Mouse (Mus musculus): ENCODE data around the gene Vti1a. TPM values are rescaled to one million over a fixed set of nuclear protein-coding genes. Genes with fewer than 3 reads are reported as not detected.

Gene Vti1a
- polyA plus RNA-seq, 1 experiment from 2014 or later = 29.8 TPM

DNA sequence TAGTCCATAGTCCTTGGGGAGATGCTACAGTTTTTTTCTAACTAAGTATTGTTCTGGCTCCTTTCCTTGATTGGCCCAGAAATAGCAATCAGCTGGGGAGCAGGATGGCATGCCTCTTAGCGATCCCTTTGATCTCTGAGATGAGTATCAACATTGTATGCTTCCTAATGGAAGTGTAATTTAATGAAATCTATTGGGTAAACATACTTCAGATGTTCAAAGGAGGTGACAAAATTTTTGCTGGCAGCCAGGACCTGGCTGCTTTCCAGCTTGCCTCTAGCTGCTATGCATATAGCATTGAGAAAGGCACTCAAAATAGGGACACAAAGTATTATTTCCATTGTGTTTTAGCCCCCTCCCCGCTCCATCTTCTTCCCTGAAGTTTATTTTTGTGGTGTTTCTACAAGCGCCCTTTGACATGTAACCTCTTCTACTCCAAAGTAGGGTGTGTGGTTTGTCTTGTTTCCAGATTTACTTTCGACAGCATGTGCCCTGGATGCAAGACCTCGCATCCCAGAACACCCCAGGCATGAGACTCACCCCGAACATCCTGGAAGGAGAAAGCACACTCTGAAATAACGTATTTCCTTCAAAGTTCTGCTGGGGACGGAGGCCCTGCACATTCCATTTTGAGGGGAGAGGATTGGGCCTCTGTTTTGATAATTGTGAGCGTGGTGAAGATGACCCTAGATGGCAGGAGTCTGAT is 34.7 kb downstream of the Vti1a start:
- H3K27ac ChIP-seq = no peak overlapping the region

GRCm38 (mm10) chr19:55362606-55363005 is 46.5 kb downstream of the Vti1a start:
- Histone ChIP-seq H3K27ac (no peak overlapping the region), H3K4me3 (no peak overlapping the region), H3K9me3 (replicated peaks) (no peaks in the 10 kb centered on the region), H3K27me3 (ENCODE audit: low read depth, poor library complexity, severe bottlenecking) (no peaks in the 10 kb centered on the region), H3K4me1 (peaks cover 3% of the 10 kb centered on the region; the same call in 1 of the 2 replicates), H3K36me3 (no peaks in the 10 kb centered on the region)
- WGBS = 92% methylated on average over 9 of the region's 9 CpGs
- no peak for DNase-seq (ENCODE audit: low spot score)

More for the DNA sequence above, 34.7 kb downstream of the Vti1a start:
- DNase-seq (ENCODE audit: low spot score) = no peak
- Histone ChIP-seq H3K4me1 (no peaks in the 10 kb centered on the region), H3K27me3 (ENCODE audit: low read depth, poor library complexity, severe bottlenecking) (no peaks in the 10 kb centered on the region), H3K36me3 (no peaks in the 10 kb centered on the region), H3K4me3 (no peak overlapping the region), H3K9me3 (replicated peaks) (no peaks in the 10 kb centered on the region)
- WGBS = 82% methylated on average over 9 of the region's 9 CpGs

- DNase-seq (ENCODE audit: low spot score) = no peak
- Histone ChIP-seq H3K9me3 (replicated peaks) (no peaks in the 10 kb centered on the region), H3K36me3 (no peaks in the 10 kb centered on the region), H3K27me3 (ENCODE audit: low read depth, poor library complexity, severe bottlenecking) (no peaks in the 10 kb centered on the region), H3K4me1 (no peaks in the 10 kb centered on the region), H3K27ac (no peak overlapping the region), H3K4me3 (no peak overlapping the region)
- 85% methylated on average over 3 of the region's 3 CpGs for WGBS
Measured at GRCm38 (mm10) chr19:55369691-55370090, 53.6 kb downstream of the Vti1a start.

- 77% methylated on average over 6 of the region's 6 CpGs for WGBS
- no peak for DNase-seq (ENCODE audit: low spot score)
- Histone ChIP-seq H3K9me3 (replicated peaks) (no peaks in the 10 kb centered on the region), H3K4me1 (peaks cover 16% of the 10 kb centered on the region), H3K36me3 (no peaks in the 10 kb centered on the region), H3K27me3 (ENCODE audit: low read depth, poor library complexity, severe bottlenecking) (no peaks in the 10 kb centered on the region), H3K4me3 (no peak overlapping the region), H3K27ac (no peak overlapping the region)
Measured at GRCm38 (mm10) chr19:55376331-55376730, 60.2 kb downstream of the Vti1a start.

GRCm38 (mm10) chr19:55377465-55377864 is 61.4 kb downstream of the Vti1a start:
- peaks cover 22% of the 10 kb centered on the region for H3K4me1 ChIP-seq
- H3K27ac ChIP-seq = no peak overlapping the region
- 93% methylated on average over 4 of the region's 4 CpGs for WGBS
- no peak for DNase-seq (ENCODE audit: low spot score)
- no peaks in the 10 kb centered on the region for H3K9me3 ChIP-seq (replicated peaks)
- no peaks in the 10 kb centered on the region for H3K36me3 ChIP-seq
- no peaks in the 10 kb centered on the region for H3K27me3 ChIP-seq (ENCODE audit: low read depth, poor library complexity, severe bottlenecking)
- no peak overlapping the region for H3K4me3 ChIP-seq

DNA sequence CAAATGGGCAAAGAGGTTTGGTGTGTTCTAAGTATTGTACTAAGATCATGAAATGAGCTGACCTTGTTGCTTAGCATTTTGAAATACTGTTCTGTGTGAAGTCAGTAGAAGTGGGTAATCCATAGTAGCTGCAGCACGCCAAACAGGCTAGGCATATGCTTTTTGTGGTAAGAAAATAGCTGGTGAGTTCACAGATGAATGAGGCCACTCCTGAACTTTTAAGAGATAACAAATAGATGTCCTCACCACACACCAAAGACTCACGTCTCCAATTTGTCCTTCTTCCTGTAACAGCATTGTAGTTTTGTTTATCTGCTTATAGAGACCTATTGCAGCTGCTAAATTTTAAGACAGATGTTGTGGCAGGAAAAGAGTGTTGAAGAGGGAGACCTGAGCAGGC is 62.8 kb downstream of the Vti1a start:
- H3K36me3 ChIP-seq = no peaks in the 10 kb centered on the region
- WGBS = 64% methylated on average over 2 of the region's 2 CpGs
- H3K4me1 ChIP-seq = peaks cover 22% of the 10 kb centered on the region
- DNase-seq (ENCODE audit: low spot score) = no peak
- no peaks in the 10 kb centered on the region for H3K9me3 ChIP-seq (replicated peaks)
- no peak overlapping the region for H3K4me3 ChIP-seq
- no peak overlapping the region for H3K27ac ChIP-seq
- no peaks in the 10 kb centered on the region for H3K27me3 ChIP-seq (ENCODE audit: low read depth, poor library complexity, severe bottlenecking)

DNA sequence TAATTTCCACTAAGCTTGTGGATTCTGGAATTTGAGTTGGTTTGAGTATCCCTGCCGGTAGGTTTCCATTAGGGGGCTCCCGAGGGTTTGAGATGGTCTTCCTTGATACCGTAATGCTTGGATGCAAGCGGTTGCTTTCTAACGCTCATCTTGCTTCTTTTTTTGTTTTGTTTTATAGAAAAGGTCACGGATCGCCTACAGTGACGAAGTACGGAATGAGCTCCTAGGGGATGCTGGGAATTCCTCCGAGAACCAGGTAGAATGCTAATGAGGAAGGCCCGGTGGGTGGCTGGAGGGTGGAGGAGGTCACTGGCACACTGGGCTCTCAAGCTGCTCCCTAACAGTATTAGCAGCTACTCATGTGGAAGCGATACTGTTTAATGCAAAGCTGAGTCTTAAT is 64.7 kb downstream of the Vti1a start:
- peaks cover 22% of the 10 kb centered on the region for H3K4me1 ChIP-seq
- H3K4me3 ChIP-seq = no peak overlapping the region
- H3K27me3 ChIP-seq (ENCODE audit: low read depth, poor library complexity, severe bottlenecking) = no peaks in the 10 kb centered on the region
- H3K27ac ChIP-seq = 0 out of 2 replicates have a peak overlapping the region, but pooled peaks have one; percentile 15
- DNase-seq (ENCODE audit: low spot score) = no peak
- no peaks in the 10 kb centered on the region for H3K9me3 ChIP-seq (replicated peaks)
- 21% methylated on average over 12 of the region's 12 CpGs for WGBS
- no peaks in the 10 kb centered on the region for H3K36me3 ChIP-seq

- no peaks in the 10 kb centered on the region for H3K9me3 ChIP-seq (replicated peaks)
- 88% methylated on average over 7 of the region's 7 CpGs for WGBS
- peaks cover 19% of the 10 kb centered on the region for H3K4me1 ChIP-seq
- no peak for DNase-seq (ENCODE audit: low spot score)
- no peaks in the 10 kb centered on the region for H3K27me3 ChIP-seq (ENCODE audit: low read depth, poor library complexity, severe bottlenecking)
- H3K4me3 ChIP-seq = no peak overlapping the region
- no peaks in the 10 kb centered on the region for H3K36me3 ChIP-seq
- H3K27ac ChIP-seq = no peak overlapping the region
Measured at GRCm38 (mm10) chr19:55381343-55381742, 65.2 kb downstream of the Vti1a start.

DNA sequence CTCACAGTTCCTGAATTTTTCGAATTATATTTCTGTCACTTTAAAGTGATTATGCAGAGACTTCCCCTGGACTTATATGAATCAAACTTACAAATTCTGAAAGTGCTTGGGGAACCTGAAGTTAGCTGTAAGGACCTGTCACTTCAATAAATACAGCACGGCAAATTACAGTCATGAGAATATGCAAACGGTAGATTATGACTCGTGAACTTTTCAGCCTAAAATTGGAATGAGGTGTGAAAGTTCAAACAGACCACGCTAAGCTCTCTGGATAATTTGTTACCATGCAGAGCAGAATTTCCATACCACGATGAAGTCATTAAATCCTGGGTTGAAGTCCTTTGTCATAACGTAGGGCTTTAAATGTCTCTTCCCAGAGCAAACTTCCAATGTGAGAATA is 66.7 kb downstream of the Vti1a start:
- Histone ChIP-seq H3K4me1 (peaks cover 19% of the 10 kb centered on the region), H3K27ac (no peak overlapping the region), H3K27me3 (ENCODE audit: low read depth, poor library complexity, severe bottlenecking) (no peaks in the 10 kb centered on the region), H3K36me3 (no peaks in the 10 kb centered on the region), H3K4me3 (no peak overlapping the region), H3K9me3 (replicated peaks) (no peaks in the 10 kb centered on the region)
- 87% methylated on average over 7 of the region's 7 CpGs for WGBS
- DNase-seq (ENCODE audit: low spot score) = no peak

DNA sequence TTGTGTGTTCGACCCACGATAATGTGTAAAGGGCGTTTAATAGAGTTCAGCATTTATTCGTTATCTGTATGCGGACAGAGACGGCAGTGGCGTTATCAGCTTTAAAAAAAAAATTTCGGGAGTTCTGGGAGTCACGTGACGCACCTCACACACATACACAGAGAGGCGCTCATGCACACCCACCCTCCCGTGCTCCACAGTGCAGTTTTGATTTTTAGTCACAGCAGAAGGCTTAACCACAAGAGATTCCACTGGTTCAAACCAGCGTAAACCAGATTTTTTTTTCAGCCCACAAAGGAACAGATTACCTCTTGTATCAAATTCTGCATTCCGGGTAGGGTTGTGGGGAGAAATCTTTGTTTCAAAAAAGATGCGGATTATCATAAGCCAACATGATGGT is 68.5 kb downstream of the Vti1a start:
- H3K27ac ChIP-seq = no peak overlapping the region
- no peaks in the 10 kb centered on the region for H3K27me3 ChIP-seq (ENCODE audit: low read depth, poor library complexity, severe bottlenecking)
- H3K4me1 ChIP-seq = peaks cover 21% of the 10 kb centered on the region
- no peak overlapping the region for H3K4me3 ChIP-seq
- no peaks in the 10 kb centered on the region for H3K36me3 ChIP-seq
- WGBS = 93% methylated on average over 15 of the region's 15 CpGs
- H3K9me3 ChIP-seq (replicated peaks) = no peaks in the 10 kb centered on the region
- no peak for DNase-seq (ENCODE audit: low spot score)

- no peak for DNase-seq (ENCODE audit: low spot score)
- no peak overlapping the region for H3K27ac ChIP-seq
- H3K36me3 ChIP-seq = no peaks in the 10 kb centered on the region
- H3K27me3 ChIP-seq (ENCODE audit: low read depth, poor library complexity, severe bottlenecking) = no peaks in the 10 kb centered on the region
- WGBS = 52% methylated on average over 10 of the region's 10 CpGs
- H3K4me1 ChIP-seq = peaks cover 8% of the 10 kb centered on the region; the same call in 1 of the 2 replicates
- H3K4me3 ChIP-seq = no peak overlapping the region
- no peaks in the 10 kb centered on the region for H3K9me3 ChIP-seq (replicated peaks)
Measured at GRCm38 (mm10) chr19:55389019-55389418, 72.9 kb downstream of the Vti1a start.

DNA sequence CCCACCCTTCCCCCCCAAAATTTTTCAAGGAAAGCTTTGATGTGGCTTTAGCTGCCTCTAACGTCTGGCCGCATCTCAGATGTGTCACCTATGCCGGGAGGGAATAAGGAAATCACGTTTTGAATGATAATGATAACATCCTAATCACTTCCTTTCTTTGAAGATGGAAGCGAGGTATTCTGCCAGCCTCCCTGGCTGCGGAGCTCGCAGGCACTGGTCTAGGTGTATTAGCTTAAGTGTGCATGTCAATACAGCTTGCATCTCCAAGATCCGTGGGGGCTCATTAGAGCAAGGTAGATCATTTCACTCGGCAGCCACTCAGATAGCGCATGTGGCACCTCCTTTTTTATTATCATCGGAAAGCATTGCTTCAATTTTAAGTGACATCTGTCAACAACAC is 74.2 kb downstream of the Vti1a start:
- Histone ChIP-seq H3K9me3 (replicated peaks) (no peaks in the 10 kb centered on the region), H3K4me1 (peaks cover 8% of the 10 kb centered on the region; the same call in 1 of the 2 replicates), H3K27me3 (ENCODE audit: low read depth, poor library complexity, severe bottlenecking) (no peaks in the 10 kb centered on the region), H3K4me3 (no peak overlapping the region), H3K36me3 (no peaks in the 10 kb centered on the region), H3K27ac (no peak overlapping the region)
- no peak for DNase-seq (ENCODE audit: low spot score)
- WGBS = 67% methylated on average over 11 of the region's 11 CpGs

DNA sequence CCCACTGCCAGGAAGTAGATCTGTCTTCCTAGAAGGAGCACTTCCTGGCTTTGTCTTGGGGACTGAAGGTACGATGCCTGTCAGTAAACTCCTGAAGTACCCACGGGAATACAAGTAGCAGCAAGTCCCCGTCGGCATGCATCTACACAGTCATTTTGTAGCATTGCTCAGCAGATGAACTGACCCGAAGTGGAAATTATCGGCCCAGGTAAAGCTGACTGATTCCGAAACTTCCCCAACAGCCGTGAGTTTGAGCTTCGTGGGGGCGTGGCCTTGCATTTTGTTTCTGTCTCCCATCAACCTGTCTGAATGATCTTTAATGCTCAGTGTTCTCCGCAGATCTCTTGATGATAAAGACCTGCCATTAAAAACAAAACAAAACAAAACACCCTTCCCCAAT is 85.5 kb downstream of the Vti1a start:
- 85% methylated on average over 11 of the region's 11 CpGs for WGBS
- DNase-seq (ENCODE audit: low spot score) = no peak
- no peaks in the 10 kb centered on the region for H3K36me3 ChIP-seq

DNA sequence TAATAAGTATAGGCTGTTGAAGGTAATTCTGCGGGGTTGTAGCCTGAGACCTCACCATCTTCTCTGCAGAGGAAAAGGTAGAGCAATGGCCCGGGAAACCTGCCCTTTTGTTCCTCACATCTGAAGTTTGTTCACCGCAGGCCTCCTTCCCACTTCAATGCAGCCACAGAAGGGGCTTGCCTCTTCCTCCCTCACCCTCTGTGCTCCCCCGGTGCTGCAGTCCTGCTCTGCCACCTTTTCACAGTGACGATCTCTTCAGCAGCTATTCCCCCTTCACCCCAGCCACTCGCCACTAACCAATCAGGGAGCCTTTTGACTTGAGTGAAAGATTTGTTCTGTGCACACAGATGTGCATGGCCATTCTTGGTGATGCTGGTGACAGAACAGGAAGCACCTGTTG is 92.4 kb downstream of the Vti1a start:
- no peaks in the 10 kb centered on the region for H3K9me3 ChIP-seq (replicated peaks)
- H3K36me3 ChIP-seq = no peaks in the 10 kb centered on the region
- no peaks in the 10 kb centered on the region for H3K27me3 ChIP-seq (ENCODE audit: low read depth, poor library complexity, severe bottlenecking)
- no peak overlapping the region for H3K27ac ChIP-seq
- no peak for DNase-seq (ENCODE audit: low spot score)
- no peak overlapping the region for H3K4me3 ChIP-seq
- H3K4me1 ChIP-seq = peaks cover 6% of the 10 kb centered on the region; the same call in 1 of the 2 replicates
- 58% methylated on average over 6 of the region's 6 CpGs for WGBS

More for the DNA sequence above, 85.5 kb downstream of the Vti1a start:
- Histone ChIP-seq H3K4me1 (peaks cover 7% of the 10 kb centered on the region; the same call in 1 of the 2 replicates), H3K27ac (no peak overlapping the region), H3K9me3 (replicated peaks) (no peaks in the 10 kb centered on the region), H3K4me3 (no peak overlapping the region), H3K27me3 (ENCODE audit: low read depth, poor library complexity, severe bottlenecking) (no peaks in the 10 kb centered on the region)

All from limb, embryonic 10.5 days (tissue).